Mouse (Mus musculus) gastrocnemius, adult 2 months (tissue): ENCODE data around the gene Zfp750. TPM values are rescaled to one million over a fixed set of nuclear protein-coding genes. Genes with fewer than 3 reads are reported as not detected.

Source experiments
- DNase-seq: peaks from one replicate; pipeline ENCODE4 v3.0.0; 2022
- H3K27ac ChIP-seq: fragments of 200-600 bp; 2 replicates; pipeline ENCODE4 v1.8.1; 2022; ENCODE audit warnings: mild to moderate bottlenecking
- H3K4me3 ChIP-seq: fragments of 200-600 bp; 2 replicates; pipeline ENCODE4 v1.8.1; 2022; ENCODE audit warnings: mild to moderate bottlenecking, moderate library complexity
- CTCF ChIP-seq: fragments of 200-600 bp; IDR thresholded peaks from 2 replicates; pipeline ENCODE4 v1.8.1; 2022; ENCODE audit warnings: antibody characterized with exemption, mild to moderate bottlenecking, moderate library complexity
- intact Hi-C: fragments of 180-260 bp; cut with DNase I; formaldehyde crosslinking; loops from one replicate; pipeline ENCODE4 v1.15.1; 2025
- total RNA-seq, 2 experiments: library from RNA; stranded (reverse); gene quantifications; 2 replicates each; pipeline ENCODE4 v1.2.3; 2021

The Zfp750 gene
- total RNA-seq, 2 experiments from 2014 or later, result 0.48 to 0.50 TPM

- Histone ChIP-seq H3K4me3 (no peak overlapping the region), H3K27ac (peak overlapping the region; percentile 1; the same call in 1 of the 2 replicates)
- no peak for DNase-seq
- intact Hi-C loops, result no loop called here
- no peak for TF ChIP-seq CTCF
These were observed 30.1 kb upstream of the Zfp750 start for GRCm38 (mm10) chr11:121548996-121549842.

- H3K4me3 ChIP-seq, result no peak overlapping the region
- H3K27ac ChIP-seq, result no peak overlapping the region
- intact Hi-C loops, result no loop called here
- DNase-seq, result no peak
- TF ChIP-seq CTCF, result no peak
These were observed 28.8 kb upstream of the Zfp750 start for GRCm38 (mm10) chr11:121547925-121548324.

GRCm38 (mm10) chr11:121547234-121547633 lies 28.1 kb upstream of the Zfp750 start:
- Histone ChIP-seq H3K4me3 (no peak overlapping the region), H3K27ac (no peak overlapping the region)
- DNase-seq, result no peak
- intact Hi-C loops, result no loop called here
- TF ChIP-seq CTCF, result no peak

GRCm38 (mm10) chr11:121545398-121546034 lies 26.4 kb upstream of the Zfp750 start:
- intact Hi-C loops, result no loop called here
- Histone ChIP-seq H3K27ac (0 out of 2 replicates have a peak overlapping the region, but pooled peaks have one; percentile 16), H3K4me3 (no peak overlapping the region)
- no peak for TF ChIP-seq CTCF
- no peak for DNase-seq

GRCm38 (mm10) chr11:121544755-121545397 lies 25.7 kb upstream of the Zfp750 start:
- peak; percentile 36 for DNase-seq
- intact Hi-C loops, result loop anchor here (5.0 kb wide), 1 partner anchor 68 kb away; no protein-coding TSS in a partner anchor
- TF ChIP-seq CTCF, result no peak
- H3K27ac ChIP-seq, result peak overlapping the region; percentile 58
- no peak overlapping the region for H3K4me3 ChIP-seq

GRCm38 (mm10) chr11:121543922-121544321 lies 24.8 kb upstream of the Zfp750 start:
- no peak for TF ChIP-seq CTCF
- Histone ChIP-seq H3K27ac (peak overlapping the region; percentile 58; the same call in 1 of the 2 replicates), H3K4me3 (peak overlapping the region; percentile 25)
- intact Hi-C loops, result loop anchor here (5.0 kb wide), 1 partner anchor 67 kb away; no protein-coding TSS in a partner anchor
- peak; percentile 66 for DNase-seq

GRCm38 (mm10) chr11:121543287-121543856 lies 24.2 kb upstream of the Zfp750 start:
- DNase-seq, result no peak
- H3K4me3 ChIP-seq, result no peak overlapping the region
- TF ChIP-seq CTCF, result no peak
- peak overlapping the region; percentile 58; the same call in 1 of the 2 replicates for H3K27ac ChIP-seq
- intact Hi-C loops, result loop anchor here (5.0 kb wide), 1 partner anchor 66 kb away; no protein-coding TSS in a partner anchor

- no peak for TF ChIP-seq CTCF
- intact Hi-C loops, result loop anchor here (5.0 kb wide), 1 partner anchor 65 kb away; no protein-coding TSS in a partner anchor
- no peak for DNase-seq
- Histone ChIP-seq H3K27ac (no peak overlapping the region), H3K4me3 (no peak overlapping the region)
These were observed 23.3 kb upstream of the Zfp750 start for GRCm38 (mm10) chr11:121542471-121542870.

- intact Hi-C loops, result no loop called here
- TF ChIP-seq CTCF, result no peak
- no peak overlapping the region for H3K4me3 ChIP-seq
- no peak for DNase-seq
- no peak overlapping the region for H3K27ac ChIP-seq
These were observed 17.4 kb upstream of the Zfp750 start for GRCm38 (mm10) chr11:121536528-121536927.

GRCm38 (mm10) chr11:121529747-121530146 lies 10.6 kb upstream of the Zfp750 start:
- Histone ChIP-seq H3K27ac (no peak overlapping the region), H3K4me3 (no peak overlapping the region)
- no peak for DNase-seq
- intact Hi-C loops, result no loop called here
- TF ChIP-seq CTCF, result no peak

GRCm38 (mm10) chr11:121524191-121524590 lies 5.1 kb upstream of the Zfp750 start:
- TF ChIP-seq CTCF, result no peak
- no peak overlapping the region for H3K27ac ChIP-seq
- DNase-seq, result no peak
- intact Hi-C loops, result no loop called here
- no peak overlapping the region for H3K4me3 ChIP-seq

- intact Hi-C loops, result no loop called here
- DNase-seq, result no peak
- H3K27ac ChIP-seq, result peak overlapping the region; percentile 24; the same call in 1 of the 2 replicates
- no peak overlapping the region for H3K4me3 ChIP-seq
- no peak for TF ChIP-seq CTCF
These were observed 3.1 kb upstream of the Zfp750 start for GRCm38 (mm10) chr11:121522156-121522762.
